Comparison of ENCODE assay signal across 26 mouse cellular contexts in genomic region chr1:190123404-190123803, GRCm38 (mm10). TPM values are rescaled to one million over a fixed set of nuclear protein-coding genes. Genes with fewer than 3 reads are reported as not detected.
"Had no signal": no experiment of that assay in that cellular context is flagged by ENCODE, and none has a peak within 500 bp of the region (broad histone marks: within the 10 kb centered on the region; RNA-seq: fewer than 3 reads in every experiment).

No protein-coding gene starts in this region.

- ATAC-seq: liver, embryonic 12.5 days; midbrain, embryonic 13.5 days; midbrain, embryonic 16.5 days had no signal

- H3K4me2 ChIP-seq: kidney, embryonic 15.5 days; limb, embryonic 13.5 days; liver, embryonic 12.5 days; liver, embryonic 15.5 days; lung, embryonic 15.5 days; midbrain, embryonic 13.5 days; neural tube, embryonic 13.5 days; stomach, embryonic 15.5 days had no signal

- H3K27me3 ChIP-seq: kidney, embryonic 15.5 days; limb, embryonic 13.5 days; liver, embryonic 12.5 days; liver, embryonic 15.5 days; lung, embryonic 15.5 days; megakaryocyte, embryonic 14.5 days; midbrain, embryonic 13.5 days; neural tube, embryonic 13.5 days; stomach, embryonic 15.5 days had no signal

- H3K4me1 ChIP-seq: megakaryocyte, embryonic 14.5 days; stomach, embryonic 15.5 days had no signal

- DNase-seq: kidney, postnatal 10 days; kidney, postnatal 36 days; layer of hippocampus, adult 9-11 months; liver; lung, adult 18-20 months; lung, postnatal 10 days; lung, postnatal 36 days; retina, postnatal 1 day; right cerebral cortex, postnatal 25 days; spleen, adult 18-20 months; thymus, postnatal 25 days had no signal

- H3K9ac ChIP-seq: kidney, embryonic 15.5 days; limb, embryonic 13.5 days; liver, embryonic 12.5 days; liver, embryonic 15.5 days; lung, embryonic 15.5 days; midbrain, embryonic 13.5 days; neural tube, embryonic 13.5 days; stomach, embryonic 15.5 days had no signal

- H3K27ac ChIP-seq: kidney, embryonic 15.5 days; limb, embryonic 10.5 days; limb, embryonic 13.5 days; liver, embryonic 12.5 days; lung, embryonic 15.5 days; midbrain, embryonic 10.5 days; midbrain, embryonic 13.5 days; neural tube, embryonic 13.5 days; stomach, embryonic 15.5 days had no signal

- H3K9me3 ChIP-seq: kidney, embryonic 15.5 days; limb, embryonic 10.5 days; limb, embryonic 13.5 days; liver, embryonic 12.5 days; liver, embryonic 15.5 days; lung, embryonic 15.5 days; megakaryocyte, embryonic 14.5 days; midbrain, embryonic 10.5 days; midbrain, embryonic 13.5 days; neural tube, embryonic 13.5 days; stomach, embryonic 15.5 days had no signal

- H3K36me3 ChIP-seq: kidney, embryonic 15.5 days; limb, embryonic 10.5 days; limb, embryonic 13.5 days; lung, embryonic 15.5 days; stomach, embryonic 15.5 days had no signal

- H3K4me3 ChIP-seq: kidney, embryonic 15.5 days; limb, embryonic 10.5 days; limb, embryonic 13.5 days; liver, embryonic 12.5 days; liver, embryonic 15.5 days; lung, embryonic 15.5 days; megakaryocyte, embryonic 14.5 days; midbrain, embryonic 10.5 days; midbrain, embryonic 13.5 days; myocyte; neural tube, embryonic 13.5 days; stomach, embryonic 15.5 days had no signal

RNA-seq across cellular contexts. Expression of gene Prox1, which starts 47.1 kb away (rescaled TPM):
- total RNA-seq: monocyte, adult 5-6 weeks; neutrophil, adult 5-6 weeks had no signal
